Mouse (Mus musculus) heart, postnatal 0 days (tissue): ENCODE data around the gene Abcd2. TPM values are rescaled to one million over a fixed set of nuclear protein-coding genes. Genes with fewer than 3 reads are reported as not detected.

Experiments
- ATAC-seq: fragments of 200-750 bp; cut with Nextera tagmentation; 2 replicates; pipeline ENCODE4 v1.8.0; 2017; ENCODE audit warnings: low read depth, moderate number of reproducible peaks, moderate library complexity; ENCODE audit not compliant: insufficient read depth
- DNase-seq: peaks from one replicate; pipeline ENCODE4 v3.0.0-alpha.2; 2016; ENCODE audit warnings: low spot score
- H3K27ac ChIP-seq: fragments of 300-500 bp; sonication (generic); 2 replicates; pipeline ENCODE4 v1.5.1; 2014; ENCODE audit warnings: low read depth, mild to moderate bottlenecking
- H3K27me3 ChIP-seq: fragments of 300-500 bp; sonication (generic); 2 replicates; pipeline ENCODE4 v1.6.1; 2014; ENCODE audit warnings: low read length, mixed read lengths; ENCODE audit not compliant: control insufficient read depth, insufficient read depth
- H3K36me3 ChIP-seq: fragments of 300-500 bp; sonication (generic); replicated peaks from 2 replicates; pipeline ENCODE4 v1.6.1; 2014; ENCODE audit warnings: low read length, mixed read lengths; ENCODE audit not compliant: control insufficient read depth, insufficient read depth
- H3K4me1 ChIP-seq: fragments of 300-500 bp; sonication (generic); 2 replicates; pipeline ENCODE4 v1.6.1; 2014; ENCODE audit warnings: antibody characterized with exemption; ENCODE audit not compliant: control insufficient read depth, insufficient read depth
- H3K4me2 ChIP-seq: fragments of 300-500 bp; sonication (generic); 2 replicates; pipeline ENCODE4 v1.6.1; 2014; ENCODE audit warnings: low read depth, mild to moderate bottlenecking, low read length, moderate library complexity
- H3K4me3 ChIP-seq: fragments of 300-500 bp; sonication (generic); 2 replicates; pipeline ENCODE4 v1.5.1; 2014; ENCODE audit warnings: low read depth, low read length
- H3K9ac ChIP-seq: fragments of 300-500 bp; sonication (generic); replicated peaks from 2 replicates; pipeline ENCODE4 v1.6.1; 2014; ENCODE audit warnings: low read depth, low read length, mixed read lengths
- H3K9me3 ChIP-seq: fragments of 300-500 bp; sonication (generic); replicated peaks from 2 replicates; pipeline ENCODE4 v1.6.1; 2016; ENCODE audit warnings: low read length; ENCODE audit not compliant: control insufficient read depth
- CTCF ChIP-seq: IDR thresholded peaks from 2 replicates; pipeline ENCODE4 v1.5.1; 2016; ENCODE audit warnings: antibody characterized with exemption, control low read depth, low read depth
- EP300 ChIP-seq: IDR thresholded peaks from 2 replicates; pipeline ENCODE4 v1.6.1; 2016; ENCODE audit warnings: antibody characterized with exemption, low read depth
- WGBS: fragments of 180-500 bp; shearing (Covaris S2); extraction: QIAGEN DNeasy Blood & Tissue Kit; methylation state at CpG from one replicate; pipeline ENCODE4 v1.1.7; 2014; 5-methylcytosine and 5-hydroxymethylcytosine counted together
- polyA plus RNA-seq: library from polyadenylated mRNA; unstranded; fragments of >200 nt; fragmentation: Nextera tagmentation; extraction: Ambion mirVana; gene quantifications from 2 replicates; pipeline ENCODE4 v1.2.1, GENCODE M21; 2015
- total RNA-seq: library from RNA; depleted of rRNA; stranded (reverse); fragments of >200 nt; gene quantifications from 2 replicates; pipeline ENCODE4 v1.2.3, GENCODE M21; 2014; ENCODE audit warnings: low replicate concordance

Abcd2 gene
- total and polyA plus RNA-seq, 2 experiments from 2014 or later, result 0.38 to 1.2 TPM

GRCm38 (mm10) chr15:91171332-91171731, 20.3 kb downstream of the Abcd2 start:
- H3K36me3 ChIP-seq, result no peaks in the 10 kb centered on the region
- 79% methylated on average over 4 of the region's 4 CpGs for WGBS
- H3K4me2 ChIP-seq, result no peak overlapping the region
- no peaks in the 10 kb centered on the region for H3K9me3 ChIP-seq
- DNase-seq (no peak), ATAC-seq (no peak)
- H3K27ac ChIP-seq, result no peak overlapping the region
- H3K9ac ChIP-seq, result no peak overlapping the region
- no peaks in the 10 kb centered on the region for H3K4me1 ChIP-seq
- TF ChIP-seq EP300, result no peak
- no peak for TF ChIP-seq CTCF
- no peak overlapping the region for H3K4me3 ChIP-seq
- H3K27me3 ChIP-seq, result no peaks in the 10 kb centered on the region

GRCm38 (mm10) chr15:91170602-91171328, 20.8 kb downstream of the Abcd2 start:
- Histone ChIP-seq H3K9ac (no peak overlapping the region), H3K4me3 (no peak overlapping the region), H3K27me3 (no peaks in the 10 kb centered on the region), H3K4me2 (no peak overlapping the region), H3K9me3 (no peaks in the 10 kb centered on the region), H3K27ac (no peak overlapping the region), H3K4me1 (no peaks in the 10 kb centered on the region), H3K36me3 (no peaks in the 10 kb centered on the region)
- TF ChIP-seq CTCF (no peak), EP300 (no peak)
- DNase-seq (no peak), ATAC-seq (no peak)
- WGBS, result 77% methylated on average over 9 of the region's 9 CpGs

- no peak for ATAC-seq
- H3K9ac ChIP-seq, result no peak overlapping the region
Observed at GRCm38 (mm10) chr15:91167850-91168562, 23.6 kb downstream of the Abcd2 start.

GRCm38 (mm10) chr15:91165021-91165420, 26.6 kb downstream of the Abcd2 start:
- TF ChIP-seq CTCF (peak; percentile 45), EP300 (no peak)
- ATAC-seq (no peak), DNase-seq (no peak)
- Histone ChIP-seq H3K4me3 (no peak overlapping the region), H3K36me3 (no peaks in the 10 kb centered on the region), H3K4me2 (no peak overlapping the region), H3K9ac (no peak overlapping the region), H3K9me3 (no peaks in the 10 kb centered on the region), H3K27ac (no peak overlapping the region), H3K27me3 (no peaks in the 10 kb centered on the region), H3K4me1 (no peaks in the 10 kb centered on the region)
- 6% methylated on average over 5 of the region's 5 CpGs for WGBS

More at GRCm38 (mm10) chr15:91167850-91168562, 23.6 kb downstream of the Abcd2 start:
- Histone ChIP-seq H3K36me3 (no peaks in the 10 kb centered on the region), H3K4me2 (no peak overlapping the region), H3K27ac (no peak overlapping the region), H3K9me3 (no peaks in the 10 kb centered on the region), H3K4me1 (no peaks in the 10 kb centered on the region), H3K27me3 (no peaks in the 10 kb centered on the region), H3K4me3 (no peak overlapping the region)
- TF ChIP-seq EP300 (no peak), CTCF (no peak)
- 79% methylated on average over 13 of the region's 13 CpGs for WGBS
- no peak for DNase-seq

- Histone ChIP-seq H3K36me3 (no peaks in the 10 kb centered on the region), H3K4me1 (no peaks in the 10 kb centered on the region), H3K9me3 (no peaks in the 10 kb centered on the region), H3K27me3 (no peaks in the 10 kb centered on the region), H3K4me3 (no peak overlapping the region), H3K4me2 (no peak overlapping the region), H3K9ac (no peak overlapping the region), H3K27ac (no peak overlapping the region)
- WGBS, result 73% methylated on average over 2 of the region's 2 CpGs
- DNase-seq, result no peak
- ATAC-seq, result no peak
- TF ChIP-seq EP300 (no peak), CTCF (no peak)
Observed at GRCm38 (mm10) chr15:91163454-91163853, 28.1 kb downstream of the Abcd2 start.
